Mouse (Mus musculus) inflammation-experienced regulatory T-cells (primary cell): ENCODE measurements around the gene Srp54a. TPM values are rescaled to one million over a fixed set of nuclear protein-coding genes. Genes with fewer than 3 reads are reported as not detected.

Source experiments
- polyA plus RNA-seq, 2 experiments: library from polyadenylated mRNA; unstranded; fragments of 100-300 nt; shearing (Covaris generic); gene quantifications; one replicate each; pipeline ENCODE4 v1.2.1; 2017

Srp54a gene
- 100 to 1,000 TPM; 119 to 134 TPM for polyA plus RNA-seq

GRCm38 (mm10) chr12:55079726-55080600, at the start of gene Srp54a, which contains the start of gene 2700097O09Rik:
Gene Srp54a (plus strand): TSS chr12:55080262.
Gene 2700097O09Rik (minus strand): TSS chr12:55080110.

DNA sequence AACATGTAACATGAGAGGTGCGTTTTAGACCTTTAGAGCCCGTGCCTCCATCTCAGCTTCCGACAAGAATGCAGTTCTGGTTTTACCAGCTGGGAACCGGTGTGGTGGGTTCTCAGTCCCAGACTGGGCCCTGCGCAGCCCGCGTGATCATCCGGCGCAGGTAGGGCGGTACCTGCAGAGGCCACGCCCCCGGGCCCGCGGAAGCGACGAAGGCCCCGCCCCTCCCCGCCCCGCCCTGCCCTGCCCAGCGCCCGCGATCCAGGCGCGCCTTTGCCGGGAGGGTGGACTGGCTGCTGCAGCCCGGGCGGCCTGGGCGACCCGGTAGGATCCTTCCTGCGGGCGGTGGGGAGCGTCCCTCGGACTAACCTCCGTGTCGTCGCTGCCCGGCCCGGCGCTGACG, 44.2 kb downstream of the Srp54a start, which contains the start of gene Fam177a:
TSS of gene Fam177a (plus strand) at position 228 of the 400 bp plus-strand sequence.

DNA sequence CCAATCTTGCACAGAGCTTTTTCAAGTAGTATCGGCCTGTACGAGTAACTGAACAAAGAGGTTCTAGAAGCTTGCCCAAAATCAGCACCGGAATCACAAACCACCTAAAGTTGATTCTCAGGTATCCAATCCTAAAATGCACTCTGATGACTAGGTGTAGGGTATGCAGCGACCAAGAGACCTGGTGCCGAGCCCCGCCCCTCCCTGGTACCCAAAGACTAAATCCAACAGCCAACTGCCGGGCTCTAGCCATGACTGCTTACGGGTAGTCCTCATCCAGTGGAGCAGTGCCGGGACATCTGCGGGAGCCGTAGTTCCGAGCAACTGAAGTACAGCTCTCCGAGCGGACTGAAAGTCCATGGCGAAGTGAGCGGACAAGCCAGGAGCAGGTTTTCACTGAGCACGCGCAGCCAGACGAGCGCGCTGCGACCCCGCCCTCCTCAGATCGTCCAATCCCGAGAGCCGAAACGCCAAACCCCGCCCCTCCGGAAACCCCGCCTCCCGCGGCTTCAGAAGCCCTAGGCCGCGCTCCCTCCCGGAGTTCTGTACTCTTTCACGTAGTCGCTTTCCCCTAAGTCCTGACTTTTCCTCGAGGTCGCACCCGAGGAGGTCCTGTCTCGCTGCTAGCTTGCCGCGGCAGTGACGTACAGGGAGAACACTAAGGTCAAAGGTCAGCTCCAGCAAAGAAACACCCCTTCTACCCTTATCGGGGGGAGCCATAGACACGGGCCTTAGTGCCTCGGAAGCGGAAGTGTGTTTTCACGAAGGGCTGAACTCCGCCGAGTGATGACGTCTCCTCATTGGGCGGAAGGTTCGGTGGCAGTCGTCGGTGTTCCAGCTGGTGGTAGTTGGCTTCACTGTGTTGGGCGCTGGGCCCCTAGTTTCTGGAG, 74.7 kb downstream of the Srp54a start, which contains the start of gene Srp54b:
TSS of gene Srp54b (plus strand) at position 546 of the 890 bp plus-strand sequence.

Other genes starting within 250 kb of the Srp54a start
- gene Cfl2, start 217.4 kb upstream of the Srp54a start, polyA plus RNA-seq: 10 to 100 TPM; 25.2 to 36.5 TPM
- 1 to 10 TPM; 4.4 to 7.1 TPM for gene Gm20403, start 93.7 kb upstream of the Srp54a start, polyA plus RNA-seq
- 100 to 1,000 TPM; 164 to 170 TPM for gene Baz1a, start 65.9 kb upstream of the Srp54a start, polyA plus RNA-seq
- 10 to 100 TPM; 20.0 to 29.2 TPM for gene 2700097O09Rik, start 152 bp upstream of the Srp54a start, polyA plus RNA-seq
- gene Fam177a, start 44.2 kb downstream of the Srp54a start, polyA plus RNA-seq: 10 to 100 TPM; 32.1 to 47.5 TPM
- gene Srp54b, start 74.8 kb downstream of the Srp54a start, polyA plus RNA-seq: 10 to 100 TPM; 29.7 to 35.3 TPM
- not detected for gene 1700047I17Rik2, start 119.3 kb downstream of the Srp54a start, polyA plus RNA-seq
- gene Srp54c, start 149.9 kb downstream of the Srp54a start, polyA plus RNA-seq: 10 to 100 TPM; 61.3 to 67.3 TPM
- 10 to 100 TPM in 1 of 2 experiments, 1 to 10 TPM in 1; 7.7 to 10.0 TPM for gene 1110008L16Rik, start 219.3 kb downstream of the Srp54a start, polyA plus RNA-seq
- gene Ppp2r3c, start 222.7 kb downstream of the Srp54a start, polyA plus RNA-seq: 10 to 100 TPM; 13.3 to 14.1 TPM